Mouse (Mus musculus) myocyte (in vitro differentiated cells): ENCODE results near the gene Tbc1d14.

Experiments used
- E2F4 ChIP-seq: IDR thresholded peaks from one replicate; pipeline ENCODE4 v1.6.1; 2011; ENCODE audit warnings: mild to moderate bottlenecking, control low read depth, moderate library complexity; ENCODE audit not compliant: insufficient read depth
- MYOD1 ChIP-seq, 3 experiments: IDR thresholded peaks; one replicate each; pipeline ENCODE4 v1.6.1; 2011; ENCODE audit warnings: control low read depth in 2 of 3, low read depth in 2 of 3, mild to moderate bottlenecking in 2 of 3, moderate library complexity in 1 of 3; ENCODE audit not compliant: insufficient read length in 2 of 3, control insufficient read depth in 1 of 3
- POLR2A ChIP-seq: IDR thresholded peaks from one replicate; pipeline ENCODE4 v1.6.1; 2011; ENCODE audit warnings: low read depth, mild to moderate bottlenecking, control low read depth, moderate library complexity; ENCODE audit not compliant: insufficient read length
- POLR2AphosphoS2 ChIP-seq: IDR thresholded peaks from one replicate; pipeline ENCODE4 v1.6.1; 2011; ENCODE audit warnings: low read depth, control low read depth; ENCODE audit not compliant: insufficient read length
- USF1 ChIP-seq: IDR thresholded peaks from one replicate; pipeline ENCODE4 v1.6.1; 2011; ENCODE audit warnings: low read depth, mild to moderate bottlenecking, control low read depth, moderate library complexity

GRCm38 (mm10) chr5:36452821-36453220 lies 140.3 kb downstream of the Tbc1d14 start:
- TF ChIP-seq POLR2A = no peak
- no peak for TF ChIP-seq USF1
- TF ChIP-seq MYOD1 (IDR thresholded peaks at IDR 0.05; ENCODE audit: control insufficient read depth in 1 of 3, insufficient read length in 2 of 3, low read depth in 2 of 3) = no peak
- no peak for TF ChIP-seq POLR2AphosphoS2
- TF ChIP-seq E2F4 = no peak
